Mouse (Mus musculus) right cerebral cortex, postnatal 14 days (tissue): ENCODE data around the gene Epb42.
"Not testable (repeated sequence)": the region's sequence is repeated elsewhere in the genome, so short reads cannot be mapped to it uniquely, and the experiment has no call there.

Experiments used
- DNase-seq: peaks from one replicate; pipeline ENCODE4 v3.0.0; 2022

Gene Epb42

DNA sequence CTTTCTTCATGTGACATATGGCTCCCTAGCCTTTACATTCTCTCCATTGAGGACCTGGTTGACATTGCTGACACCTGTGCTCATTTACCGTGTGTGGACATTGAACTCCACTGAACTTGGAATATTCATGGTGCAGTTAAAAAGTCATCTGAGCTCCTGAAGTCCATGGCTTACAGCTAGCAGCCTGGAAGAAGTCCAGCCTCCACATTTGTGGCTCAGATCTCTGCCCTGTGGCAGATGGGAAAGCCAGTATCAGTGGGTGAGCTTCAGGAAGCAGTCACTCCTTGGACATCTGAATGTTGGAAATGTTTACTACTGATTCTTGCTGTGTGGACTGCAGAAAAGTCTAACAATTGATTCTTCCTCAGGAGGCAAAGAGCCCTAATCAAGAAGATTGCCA is 29.9 kb downstream of the Epb42 start:
- no peak for DNase-seq

DNA sequence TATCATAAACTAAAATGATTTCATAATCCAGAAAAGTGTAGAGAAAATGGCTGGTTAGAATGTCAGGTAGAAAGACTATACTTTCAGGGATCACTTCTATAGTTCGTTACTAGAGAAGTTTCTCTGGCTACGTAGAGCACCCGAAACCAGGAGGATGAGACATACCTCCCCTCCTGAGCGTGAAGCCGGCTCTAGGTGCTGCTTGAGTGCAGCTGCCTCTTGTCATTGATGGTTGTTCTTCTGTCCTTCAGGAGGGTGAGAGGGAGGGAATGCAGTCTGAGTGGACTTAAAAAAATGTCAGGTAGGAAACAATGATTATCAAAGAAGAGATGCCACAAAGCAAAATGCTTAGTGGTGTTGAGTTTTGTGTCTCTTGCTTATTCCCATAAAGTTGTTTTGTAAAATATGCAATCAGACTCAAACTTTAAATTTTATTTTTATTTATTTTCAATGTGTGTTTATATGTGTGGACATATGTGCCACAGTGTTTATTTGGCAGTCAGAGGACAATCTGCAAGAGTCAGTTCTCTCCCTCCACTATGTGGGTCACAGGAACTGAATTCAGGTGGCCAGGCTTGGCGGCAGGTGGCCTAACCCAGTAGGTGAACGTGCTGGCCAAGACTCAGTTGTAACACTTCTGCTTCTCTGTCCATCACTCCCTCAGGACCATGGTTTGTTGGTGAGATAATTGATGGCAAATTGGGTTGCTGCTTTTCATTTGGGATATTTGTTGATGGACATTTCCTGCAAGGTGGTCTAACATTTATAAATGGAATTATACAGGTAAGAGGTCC is 32.7 kb downstream of the Epb42 start:
- DNase-seq = no peak

DNA sequence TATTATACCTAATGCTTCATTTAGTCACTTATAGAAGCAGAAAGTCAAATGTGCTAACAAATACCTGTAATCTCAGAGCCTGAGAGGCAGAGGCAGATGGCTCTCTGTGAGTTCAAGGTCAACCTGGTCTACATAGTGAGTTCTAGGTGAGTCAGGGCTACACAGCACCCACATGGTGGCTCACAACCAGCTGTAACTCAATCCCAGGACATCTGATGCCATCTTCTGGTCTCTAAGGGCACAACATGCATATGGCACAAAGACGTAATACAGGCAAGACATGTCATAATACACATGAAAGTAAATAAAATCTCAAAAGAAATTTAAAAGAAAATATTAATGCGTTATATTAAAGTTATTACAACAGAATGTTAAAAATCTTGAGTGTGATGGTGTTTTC is 33.3 kb downstream of the Epb42 start:
- DNase-seq = no peak

DNA sequence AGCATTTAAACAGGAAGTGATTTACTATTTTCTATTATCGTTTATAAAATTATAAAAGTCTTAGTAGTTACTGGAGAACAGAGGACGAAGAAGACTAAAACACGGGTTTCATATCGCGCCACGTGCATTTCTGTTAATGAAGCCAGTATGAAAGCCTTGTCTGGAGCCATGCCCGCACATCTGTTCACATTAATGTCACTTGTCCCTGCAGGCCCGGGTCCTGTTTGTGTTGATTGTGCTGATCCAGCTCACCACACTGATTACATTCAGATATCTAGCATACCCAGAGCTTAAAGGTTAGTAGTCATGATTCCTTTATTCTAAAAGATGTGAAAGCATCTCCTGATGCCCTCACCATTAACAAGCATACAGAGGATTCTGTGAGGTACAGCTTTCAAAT is 38.0 kb downstream of the Epb42 start:
- no peak for DNase-seq

DNA sequence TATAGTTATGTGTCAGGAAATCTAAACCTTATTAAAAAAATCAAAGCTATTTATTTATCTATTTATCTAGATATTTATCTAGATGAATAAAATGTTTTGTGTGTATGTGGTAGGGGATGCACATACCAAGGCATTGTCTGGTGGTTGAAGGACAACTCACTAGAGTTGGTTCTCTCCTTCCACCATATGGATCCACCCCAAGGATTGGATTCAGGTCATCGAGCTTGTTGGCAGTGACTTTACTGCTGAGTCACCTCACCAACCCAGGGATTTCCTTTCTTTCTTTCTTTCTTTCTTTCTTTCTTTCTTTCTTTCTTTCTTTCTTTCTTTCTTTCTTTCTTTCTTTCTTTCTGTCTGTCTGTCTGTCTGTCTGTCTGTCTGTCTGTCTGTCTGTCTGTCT is 40.3 kb downstream of the Epb42 start:
- not testable (repeated sequence) for DNase-seq

DNA sequence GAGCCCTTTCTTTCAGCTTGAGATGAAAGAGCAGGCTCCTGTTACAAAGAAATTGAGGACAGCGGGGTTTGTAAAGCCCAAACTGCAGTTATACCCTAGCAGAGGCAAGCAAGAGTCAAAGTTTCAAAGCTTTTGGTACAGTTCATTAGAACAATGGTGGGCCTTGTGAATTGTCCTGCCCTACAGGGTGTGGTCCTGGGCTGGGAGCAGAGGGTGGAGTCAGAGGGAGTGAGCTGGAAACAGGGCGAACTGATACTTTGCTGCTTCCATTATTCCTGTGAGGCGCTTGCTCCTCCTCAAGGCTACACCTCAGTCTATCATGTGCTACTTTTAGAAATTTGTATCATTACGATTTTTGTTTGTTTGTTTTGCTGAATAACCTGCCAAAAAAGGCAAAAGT is 45.7 kb downstream of the Epb42 start:
- no peak for DNase-seq

DNA sequence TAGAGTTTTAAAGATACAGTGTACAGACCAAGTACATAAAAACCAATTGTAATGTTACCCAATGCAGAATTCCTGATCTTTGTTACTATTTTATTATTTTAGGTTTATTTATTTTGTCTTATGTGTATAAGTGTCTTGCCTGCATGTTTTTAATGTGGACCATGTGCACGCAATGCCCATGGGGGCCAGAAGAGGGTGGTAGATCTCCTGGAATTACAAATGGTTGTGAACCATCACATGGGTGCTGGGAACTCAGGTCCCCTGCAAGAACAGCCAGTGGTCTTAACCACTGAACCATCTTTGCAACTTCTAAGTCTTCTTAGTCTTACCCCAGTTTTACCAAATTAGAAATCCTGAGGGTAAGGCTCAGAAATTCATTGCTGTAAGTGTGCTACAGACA is 51.6 kb downstream of the Epb42 start:
- no peak for DNase-seq

DNA sequence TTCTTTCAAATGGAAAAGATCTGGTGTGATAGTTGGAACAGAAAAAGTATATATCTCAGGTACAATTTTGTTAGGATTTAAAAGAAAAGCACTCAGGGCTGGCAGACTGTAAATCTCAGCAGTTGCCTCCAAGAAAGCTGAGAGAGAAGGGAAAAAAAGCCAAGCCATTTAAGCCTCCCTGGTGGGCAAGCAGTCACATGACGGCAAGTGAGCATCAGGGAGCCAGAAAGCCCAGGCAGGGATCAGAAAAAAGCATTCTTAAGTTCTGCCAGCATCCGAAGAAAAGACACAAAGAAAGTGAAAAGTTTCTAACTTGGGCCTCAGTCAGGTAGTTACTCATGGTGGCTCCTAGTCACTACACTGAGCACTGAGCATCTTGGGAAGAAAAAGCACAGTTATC is 53.3 kb downstream of the Epb42 start:
- DNase-seq = no peak

DNA sequence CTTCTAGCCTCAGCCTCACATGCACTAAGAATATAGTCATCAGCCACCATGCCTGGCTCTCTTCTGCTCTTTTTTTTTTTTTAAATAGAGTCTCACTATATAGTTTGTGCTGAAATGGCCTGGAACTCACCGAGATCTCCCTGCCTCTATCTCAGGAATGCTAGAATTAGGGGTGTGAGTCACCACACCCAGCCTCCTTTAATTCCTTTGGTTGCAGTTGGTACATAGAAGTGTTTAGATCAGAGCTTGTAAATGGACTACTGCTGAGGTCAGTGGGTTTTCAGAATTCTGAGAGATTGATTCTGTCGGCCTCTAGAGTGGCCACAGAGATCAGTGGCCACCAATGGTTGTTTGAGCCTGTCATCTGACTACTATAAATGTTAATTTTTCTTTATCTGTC is 56.0 kb downstream of the Epb42 start:
- DNase-seq = no peak

DNA sequence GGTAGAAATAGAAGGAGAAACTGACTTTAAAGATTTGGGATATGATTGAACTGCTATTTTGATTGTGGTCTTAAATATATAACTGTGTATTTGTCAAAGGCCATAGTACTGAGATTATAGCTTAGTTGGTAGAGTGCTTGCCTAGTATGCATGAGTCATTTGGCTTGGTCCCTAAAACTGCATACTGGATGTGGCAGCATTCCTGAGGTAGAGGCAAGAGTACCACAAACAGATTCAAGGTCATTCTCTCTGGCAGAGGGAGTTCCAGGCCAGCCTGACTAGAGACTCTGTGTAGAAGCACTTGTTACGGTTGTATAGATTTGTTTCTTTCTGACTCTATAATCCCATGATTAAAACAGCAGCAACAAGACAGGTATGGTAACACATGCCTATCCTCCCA is 57.1 kb downstream of the Epb42 start:
- DNase-seq = no peak

DNA sequence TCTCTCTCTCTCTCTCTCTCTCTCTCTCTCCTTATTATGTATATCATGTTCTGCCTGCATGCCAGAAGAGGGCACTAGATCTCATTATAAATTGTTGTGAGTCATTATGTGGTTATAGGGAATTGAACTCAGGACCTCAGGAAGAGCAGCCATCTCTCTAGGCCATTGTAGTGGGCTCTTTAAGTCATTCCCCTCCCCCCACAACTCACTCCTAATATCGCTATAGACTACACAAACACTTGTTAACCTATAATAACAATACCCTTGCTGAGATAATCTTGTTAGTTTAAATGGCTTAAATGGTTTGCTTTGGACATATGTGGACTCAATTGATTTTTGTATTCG is 58.2 kb downstream of the Epb42 start:
- no peak for DNase-seq

DNA sequence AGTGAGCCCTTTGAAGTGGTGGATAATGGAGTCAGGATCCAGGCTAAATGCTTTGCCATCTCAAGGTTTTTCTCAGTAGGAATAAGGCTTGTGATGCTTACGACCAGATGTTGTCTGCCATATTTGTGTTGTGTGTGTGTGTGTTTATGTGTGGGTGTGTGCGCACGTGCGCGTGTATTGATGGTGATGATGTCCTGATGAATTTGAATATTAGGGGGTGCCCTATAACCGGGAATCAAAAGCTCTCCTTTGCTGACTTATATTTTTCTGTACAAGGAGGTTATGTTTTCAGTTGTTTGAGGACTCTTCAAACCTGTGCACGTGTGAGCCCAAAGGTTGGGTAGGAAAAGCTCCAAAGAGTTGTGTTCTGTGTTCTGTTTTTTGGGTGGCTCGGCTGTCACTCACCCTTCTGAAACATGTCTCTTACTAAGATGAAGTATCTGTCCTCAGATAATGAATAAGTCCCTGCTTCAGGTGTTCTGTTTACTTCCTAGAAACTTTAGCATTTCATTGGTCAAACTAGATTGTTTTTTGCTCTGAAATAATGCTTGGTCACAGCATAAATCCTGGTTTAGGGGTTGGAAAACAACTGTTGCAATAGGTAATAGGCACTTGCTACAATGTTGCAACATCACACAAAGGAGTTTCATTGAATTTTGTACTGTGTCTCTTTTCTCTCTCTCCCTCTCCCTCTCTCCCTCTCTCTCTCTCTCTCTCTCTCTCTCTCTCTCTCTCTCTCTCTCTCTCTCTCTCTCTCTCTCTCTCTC is 58.8 kb downstream of the Epb42 start:
- DNase-seq = no peak

DNA sequence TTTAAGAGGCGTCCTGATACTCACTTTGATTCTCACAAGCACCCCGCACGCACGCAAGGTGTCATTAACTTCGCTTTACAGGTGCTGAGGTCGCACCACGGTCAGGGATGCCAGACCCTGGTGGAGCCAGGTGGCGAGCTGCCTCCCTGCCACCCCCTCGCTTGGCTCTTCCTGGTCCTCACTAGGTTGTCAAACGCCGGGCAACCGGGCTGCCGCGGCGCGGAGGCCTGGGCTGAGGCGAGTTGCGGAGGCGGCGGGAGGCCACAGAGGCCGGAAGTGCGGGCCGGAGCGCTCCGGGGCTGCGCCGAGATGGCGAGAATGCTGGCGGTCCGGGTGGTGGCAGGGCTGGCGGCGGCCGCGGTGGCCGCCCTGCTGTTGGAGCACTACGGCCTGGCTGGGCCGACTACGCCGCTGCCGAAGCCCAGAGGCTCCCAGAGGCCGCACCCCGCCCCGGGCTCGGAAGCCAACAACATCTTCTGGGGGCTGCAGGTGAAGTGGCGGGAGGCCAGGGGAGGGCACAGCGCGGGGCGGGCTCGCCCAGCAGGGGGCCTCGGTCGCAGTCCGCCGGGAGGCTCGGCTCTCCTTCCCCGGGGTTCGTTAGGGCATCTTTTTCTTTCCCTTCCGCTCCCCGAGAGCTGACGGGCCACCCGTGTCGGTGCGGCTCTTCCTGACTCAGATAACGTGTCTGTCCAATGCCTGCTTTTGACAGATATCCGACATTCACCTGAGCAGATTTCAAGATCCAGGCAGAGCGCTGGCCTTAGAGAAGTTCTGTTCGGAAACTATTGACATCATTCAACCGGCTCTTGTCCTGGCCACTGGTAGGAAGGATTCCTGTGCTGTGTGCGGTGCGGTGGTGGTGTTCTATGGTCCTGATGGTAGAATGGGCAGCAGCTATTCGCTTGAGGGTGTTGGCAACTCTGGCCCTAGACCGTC is 59.6 kb downstream of the Epb42 start, which contains the start of gene Tmem62:
Tmem62 (plus strand) TSS at position 28 of the 936 bp plus-strand sequence.
- DNase-seq = peak; percentile 57

DNA sequence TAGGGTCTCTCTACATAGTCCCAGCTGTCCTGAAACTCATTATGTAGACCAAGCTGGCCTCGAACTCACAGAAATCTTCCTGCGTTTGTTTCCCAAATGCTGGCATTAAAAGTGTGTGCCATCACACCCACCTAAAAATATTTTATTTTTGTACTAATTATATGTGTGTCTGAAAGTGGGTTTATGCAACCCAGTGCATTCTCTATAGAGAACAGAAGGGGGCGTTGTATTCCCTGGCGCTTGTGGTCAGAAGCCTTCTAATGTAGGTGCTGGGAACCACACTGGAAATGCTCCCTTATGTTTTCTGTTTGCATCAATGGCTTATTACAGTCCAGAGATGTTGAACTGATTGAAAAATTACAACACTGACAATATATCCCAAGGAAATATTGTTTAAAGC is 60.6 kb downstream of the Epb42 start:
- DNase-seq = no peak

DNA sequence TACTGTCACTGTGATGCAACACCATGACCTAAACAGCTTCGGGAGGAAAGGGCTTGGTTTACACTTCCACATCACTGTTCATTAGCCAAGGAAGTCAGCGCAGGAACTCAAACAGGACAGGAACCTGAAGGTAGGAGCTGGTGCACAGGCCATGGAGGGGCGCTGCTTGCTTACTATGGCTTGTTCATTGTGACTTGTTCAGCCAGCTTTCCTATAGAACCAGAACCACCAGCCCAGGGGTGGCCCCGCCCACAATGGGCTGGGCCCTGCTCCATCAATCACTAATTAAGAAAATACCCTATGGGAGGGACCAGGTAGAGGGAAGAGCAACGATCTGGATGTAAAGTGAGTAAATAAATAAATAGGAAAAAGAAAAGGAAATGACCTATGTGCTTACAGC is 63.9 kb downstream of the Epb42 start:
- no peak for DNase-seq

DNA sequence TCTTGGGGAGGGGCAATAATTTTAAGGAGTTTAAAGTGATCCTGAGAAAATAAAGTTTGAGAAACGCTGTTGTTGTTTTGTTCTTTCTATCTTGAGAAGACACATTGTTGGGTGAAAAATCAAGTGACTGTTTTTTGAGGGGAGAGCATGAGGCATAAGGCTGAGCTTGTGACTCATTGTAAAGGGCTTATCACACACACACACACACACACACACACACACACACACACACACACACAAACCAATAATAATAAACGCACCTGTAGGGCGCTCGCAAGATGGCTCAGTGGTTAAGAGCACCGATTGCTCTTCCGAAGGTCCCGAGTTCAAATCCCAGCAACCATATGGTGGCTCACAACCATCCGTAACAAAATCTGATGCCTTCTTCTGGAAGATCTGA is 64.6 kb downstream of the Epb42 start:
- not testable (repeated sequence) for DNase-seq

DNA sequence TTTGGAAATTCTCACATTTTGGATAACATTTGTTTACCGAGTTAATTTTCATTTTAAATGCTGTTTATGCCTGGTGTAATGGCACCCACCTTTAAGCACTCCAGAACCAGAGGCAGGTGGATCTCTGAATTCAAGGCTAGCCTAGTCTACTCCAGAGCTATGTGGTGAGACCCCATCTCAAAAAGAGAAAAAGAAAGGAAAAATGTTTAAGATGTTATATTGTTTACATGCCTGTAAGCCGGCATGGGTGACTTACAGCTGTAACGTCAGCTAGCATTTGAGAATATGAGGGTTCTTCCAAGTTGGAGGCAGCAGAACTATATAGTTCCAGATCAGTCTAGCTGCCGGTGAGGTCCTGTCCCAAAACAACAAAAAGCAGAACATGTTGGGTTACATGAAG is 65.1 kb downstream of the Epb42 start:
- DNase-seq = no peak

DNA sequence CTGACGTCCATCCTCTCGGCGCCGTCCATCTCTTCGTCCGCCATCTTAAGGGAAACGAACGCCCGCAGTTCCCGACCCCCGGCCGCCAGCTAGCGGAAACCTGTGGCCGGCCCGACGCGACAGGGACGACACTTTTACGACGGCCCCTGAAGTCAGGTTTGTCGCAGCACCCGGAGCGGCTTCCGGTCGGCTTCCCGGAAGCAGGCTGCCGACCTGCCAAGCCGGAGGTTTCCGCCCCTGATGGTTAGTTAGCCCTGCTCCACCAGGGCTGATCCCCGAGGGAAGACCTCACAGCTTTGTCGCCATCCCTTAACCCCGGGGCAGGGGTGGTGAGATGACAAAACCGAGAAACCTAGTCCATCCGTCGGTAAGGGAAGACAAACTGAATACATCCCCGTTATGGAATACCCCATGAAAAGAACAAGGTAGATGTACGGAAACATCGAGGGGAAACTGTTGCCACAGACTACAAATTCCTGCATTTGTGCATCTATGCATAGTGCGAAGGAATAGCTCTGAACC is 66.3 kb downstream of the Epb42 start, which contains the start of gene Ubr1:
Ubr1 (minus strand) TSS at position 157 of the 522 bp plus-strand sequence.
- peak; percentile 86 for DNase-seq

DNA sequence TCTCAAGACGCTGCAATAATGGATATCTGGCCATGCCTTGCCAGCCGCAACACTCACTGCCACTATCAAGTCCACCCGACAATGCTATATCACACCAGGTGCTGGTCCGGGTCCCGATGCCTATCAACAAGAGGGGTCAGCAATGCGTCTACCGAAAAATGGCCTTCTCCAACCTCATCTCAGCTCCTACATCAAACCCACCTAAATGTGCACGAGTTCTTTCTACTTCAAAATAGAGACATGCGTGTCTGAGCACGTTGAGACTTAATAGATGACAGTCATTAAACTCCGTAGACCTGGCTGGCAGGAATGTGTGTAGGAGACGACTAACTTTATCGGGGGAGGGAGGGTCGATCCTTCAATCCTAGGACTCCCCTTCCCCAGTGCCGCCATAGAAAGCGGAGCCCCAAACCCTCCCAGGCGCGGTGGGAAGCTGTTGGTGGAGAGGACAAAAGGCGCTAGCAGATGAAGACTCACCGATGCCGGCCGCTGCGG is 66.8 kb downstream of the Epb42 start:
- no peak for DNase-seq
